ENCODE assay signal across 8 mouse cellular contexts in the genomic region with DNA sequence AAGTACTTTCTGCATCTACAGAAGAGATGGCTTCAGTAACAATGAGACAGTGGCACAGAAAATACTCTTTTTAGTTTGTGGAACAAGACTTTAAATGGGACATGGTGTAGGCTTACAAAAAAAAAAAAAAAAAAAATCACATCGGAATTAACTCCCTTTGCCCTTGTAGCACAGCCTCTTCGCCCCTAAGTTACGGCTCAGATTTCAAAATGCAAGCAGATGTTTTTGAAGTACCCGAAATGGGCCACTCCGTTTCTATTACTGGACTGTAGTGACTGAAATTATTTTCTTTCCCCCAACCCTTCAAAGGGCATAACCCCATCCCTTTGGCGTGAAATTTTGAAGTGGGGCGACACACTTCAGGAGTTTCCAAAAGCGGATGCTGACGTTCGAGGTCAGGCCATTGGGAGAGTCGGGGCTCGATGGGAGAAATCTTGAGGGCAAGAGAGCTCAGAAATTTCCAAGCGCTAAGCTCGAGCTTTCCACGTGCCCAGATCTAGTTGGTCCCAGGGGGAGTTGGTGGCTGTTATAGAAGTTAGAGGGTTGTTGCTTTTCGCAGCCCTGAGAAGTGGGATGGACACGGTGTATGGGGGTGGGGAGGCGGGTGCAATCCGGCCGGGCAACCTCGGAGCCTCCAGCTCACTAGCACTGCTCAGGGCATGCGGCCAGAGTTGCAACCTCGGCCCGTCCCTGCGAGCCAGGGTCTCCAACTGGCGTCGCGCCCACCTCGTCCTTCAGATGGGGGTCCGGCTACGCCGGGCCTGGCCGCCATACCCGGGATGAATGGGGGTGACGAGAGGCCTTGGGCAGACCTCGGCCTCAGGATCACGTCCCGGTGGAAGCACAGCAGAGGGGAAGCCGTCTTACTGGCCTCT. TPM values are rescaled to one million over a fixed set of nuclear protein-coding genes. Genes with fewer than 3 reads are reported as not detected.
DNase-seq lines count a peak whose midpoint lies in the region; ATAC-seq and TF ChIP-seq lines count a peak whose summit lies in the region.

A gene (plus strand): TSS at position 729 of the 875 bp plus-strand sequence.

- H3K4me2 ChIP-seq in intestine, postnatal 0 days (replicated peaks; ENCODE audit: low read depth), result peak within 1 kb of the TSS; percentile 66
- peak within 1 kb of the TSS; percentile 86 for H3K4me2 ChIP-seq in myocyte (ENCODE audit: low read depth)

- H3K4me1 ChIP-seq in spleen, adult 2 months (ENCODE audit: control insufficient read depth, insufficient read depth, insufficient read length), result peaks cover 4% of the 10 kb centered on the region
- H3K4me1 ChIP-seq in intestine, postnatal 0 days (replicated peaks; ENCODE audit: control insufficient read depth, insufficient read depth, low read length), result peaks cover 4% of the 10 kb centered on the region
- peaks cover 14% of the 10 kb centered on the region for H3K4me1 ChIP-seq in liver, adult 2 months (ENCODE audit: control insufficient read depth, insufficient read depth, low read length)

- ATAC-seq in granulocyte monocyte progenitor cell, adult 5-6 weeks (replicated peaks; ENCODE audit: poor library complexity, severe bottlenecking), result peak; percentile 25
- peak; percentile 42 for ATAC-seq in intestine, postnatal 0 days

- H3K9ac ChIP-seq in intestine, postnatal 0 days (ENCODE audit: low read depth, low read length), result peak within 1 kb of the TSS; percentile 100
- H3K9ac ChIP-seq in liver, adult 2 months (ENCODE audit: low read depth, low read length), result peak within 1 kb of the TSS; percentile 99

- no peaks in the 10 kb centered on the region for H3K36me3 ChIP-seq in spleen, adult 2 months (ENCODE audit: control insufficient read depth, insufficient read depth, low read length)
- H3K36me3 ChIP-seq in intestine, postnatal 0 days (ENCODE audit: control insufficient read depth, insufficient read depth), result no peaks in the 10 kb centered on the region
- no peaks in the 10 kb centered on the region for H3K36me3 ChIP-seq in liver, adult 2 months (ENCODE audit: control insufficient read depth, insufficient read depth, low read length)
- no peaks in the 10 kb centered on the region for H3K36me3 ChIP-seq in myocyte (ENCODE audit: control insufficient read depth, insufficient read depth)

- peak within 1 kb of the TSS; percentile 98 for H3K27ac ChIP-seq in spleen, adult 2 months (ENCODE audit: insufficient read depth, low read length)
- H3K27ac ChIP-seq in intestine, postnatal 0 days (ENCODE audit: low read depth, low read length), result peak within 1 kb of the TSS; percentile 97
- peak within 1 kb of the TSS; percentile 96 for H3K27ac ChIP-seq in liver, adult 2 months (replicated peaks; ENCODE audit: insufficient read depth, low read depth, low read length)

- H3K4me3 ChIP-seq in spleen, adult 2 months (ENCODE audit: extremely low read depth, insufficient read depth, insufficient read length), result peak within 1 kb of the TSS; percentile 97
- H3K4me3 ChIP-seq in intestine, postnatal 0 days (ENCODE audit: low read depth, low read length), result peak within 1 kb of the TSS; percentile 89
- H3K4me3 ChIP-seq in liver, adult 2 months (ENCODE audit: insufficient read depth, low read depth, low read length), result peak within 1 kb of the TSS; percentile 93
- H3K4me3 ChIP-seq in myocyte, result peak within 1 kb of the TSS; percentile 81

- no peak for TF ChIP-seq CTCF in spleen, adult 2 months (IDR thresholded peaks at IDR 0.05; ENCODE audit: extremely low read depth, insufficient read depth, insufficient read length, insufficient replicate concordance)
- no peak for TF ChIP-seq CTCF in intestine, postnatal 0 days (IDR thresholded peaks at IDR 0.05; ENCODE audit: low read depth)
- no peak for TF ChIP-seq CTCF in liver, adult 2 months (IDR thresholded peaks at IDR 0.05; ENCODE audit: low read depth, low read length)

- no peaks in the 10 kb centered on the region for H3K27me3 ChIP-seq in spleen, adult 2 months (ENCODE audit: control insufficient read depth, insufficient read depth, low read length)
- no peaks in the 10 kb centered on the region for H3K27me3 ChIP-seq in intestine, postnatal 0 days (replicated peaks; ENCODE audit: control insufficient read depth, insufficient read depth, low read length)
- no peaks in the 10 kb centered on the region for H3K27me3 ChIP-seq in liver, adult 2 months (ENCODE audit: control insufficient read depth, insufficient read depth, low read length)
- H3K27me3 ChIP-seq in myocyte (ENCODE audit: control insufficient read depth, insufficient read depth, insufficient read length), result no peaks in the 10 kb centered on the region

- H3ac ChIP-seq in myocyte (ENCODE audit: control insufficient read depth, insufficient read length), result peak within 1 kb of the TSS; percentile 96

- 0 out of 2 replicates have a peak, but pooled peaks have one; percentile 2 for TF ChIP-seq POLR2A in spleen, adult 2 months (IDR thresholded peaks at IDR 0.05; ENCODE audit: low read depth, low read length)
- no peak for TF ChIP-seq POLR2A in liver, adult 2 months (IDR thresholded peaks at IDR 0.05; ENCODE audit: extremely low read depth, insufficient read depth, low read length)
- TF ChIP-seq POLR2A in myocyte (IDR thresholded peaks at IDR 0.05; ENCODE audit: insufficient read length, low read depth), result peak; percentile 66

- peak; percentile 21 to 46 for DNase-seq in spleen, adult 2 months (ENCODE audit: low read depth in 1 of 2, low spot score in 2 of 2)
- no peak for DNase-seq in spleen, adult 18-20 months
- peak; percentile 60 for DNase-seq in embryo, embryonic 10 days (ENCODE audit: low spot score)
- DNase-seq in liver, adult 2 months (ENCODE audit: extremely low read depth, low read depth, low spot score), result no peak
- DNase-seq in thymus, postnatal 14 days, result peak; percentile 62

- under 1% methylated on average over 39 of the region's 39 CpGs for WGBS in spleen, adult 2 months
- under 1% methylated on average over 39 of the region's 39 CpGs for WGBS in intestine, postnatal 0 days
- WGBS in liver, adult 2 months, result under 1% methylated on average over 39 of the region's 39 CpGs

- H3K79me2 ChIP-seq in liver, adult 2 months (ENCODE audit: control insufficient read depth, insufficient read depth, low read length), result peaks cover 17% of the 10 kb centered on the region; the same call in 1 of the 2 replicates
- peaks cover 24% of the 10 kb centered on the region for H3K79me2 ChIP-seq in myocyte (ENCODE audit: control insufficient read depth, insufficient read depth)

- H3K9me3 ChIP-seq in intestine, postnatal 0 days (ENCODE audit: control insufficient read depth), result no peaks in the 10 kb centered on the region

TF ChIP-seq in myocyte, 11 proteins besides CTCF, POLR2A, EP300 and RAD21:
- TF ChIP-seq POLR2AphosphoS2 (IDR thresholded peaks at IDR 0.05; ENCODE audit: insufficient read length, low read depth) (peak; percentile 69), TCF3 (IDR thresholded peaks at IDR 0.05; ENCODE audit: insufficient read length, low read depth) (no peak), REST (IDR thresholded peaks at IDR 0.05; ENCODE audit: insufficient read depth, insufficient read length) (no peak), E2F4 (IDR thresholded peaks at IDR 0.05; ENCODE audit: insufficient read depth) (no peak), SRF (IDR thresholded peaks at IDR 0.05; ENCODE audit: control insufficient read depth, insufficient read length, low read depth) (no peak)

RNA-seq across cellular contexts. Expression of the gene that starts here (rescaled TPM):
- 2.3 and 3.0 TPM in 2 replicates for polyA plus RNA-seq in spleen, adult 2 months (2012; rRNA removed)
- 2.6 and 6.4 TPM in 2 replicates for total RNA-seq in granulocyte monocyte progenitor cell, adult 5-6 weeks (2014; fragmentation: Nextera tagmentation)
- total RNA-seq in granulocyte monocyte progenitor cell, adult 5-6 weeks (2017), result 1.3 and 3.4 TPM in 2 replicates
- 3.5 and 5.3 TPM in 2 replicates for polyA plus RNA-seq in intestine, postnatal 0 days (2015; fragmentation: Nextera tagmentation; extraction: Ambion mirVana)
- total RNA-seq in liver, adult 2 months (2014; rRNA removed), result 1.3 and 1.8 TPM in 2 replicates
- 1.6 and 1.9 TPM in 2 replicates for polyA plus RNA-seq in liver, adult 2 months (2012; rRNA removed)
- polyA plus RNA-seq in myocyte (2012; fragmentation: generic; extraction: Trizol), result 8.8 TPM

Comparison
In these comparisons a context has a peak if more than half of its experiments do, and no peak if none do; other contexts are left out.
1. DNase-seq: peak in spleen, adult 2 months (2 of 2), embryo, embryonic 10 days (single experiment) and thymus, postnatal 14 days (single experiment); none in spleen, adult 18-20 months (0 of 2) and liver, adult 2 months (single experiment).
2. Peak in every context shown above with its lines, with median percentiles within 50 percentile points of each other: H3K27ac ChIP-seq and H3K4me3 ChIP-seq.